Mouse (Mus musculus) common myeloid progenitor, adult 5-6 weeks (primary cell): Measurements from ENCODE around the gene Tmem121b. TPM values are rescaled to one million over a fixed set of nuclear protein-coding genes. Genes with fewer than 3 reads are reported as not detected.

Source experiments
- ATAC-seq: replicated peaks from 2 replicates; pipeline ENCODE4 v1.8.0; 2016; ENCODE audit warnings: low read depth, mild to moderate bottlenecking, moderate TSS enrichment, inconsistent platforms; ENCODE audit not compliant: poor library complexity, severe bottlenecking
- total RNA-seq: library from RNA; stranded (forward); fragments of 200-1000, 187-1606 nt; gene quantifications from 2 replicates; pipeline ENCODE4 v1.2.3, GENCODE M21; 2017

The Tmem121b gene
- total RNA-seq, 1 experiment from 2014 or later = 0.73 TPM

GRCm38 (mm10) chr6:120496544-120496943 is 2.9 kb upstream of the Tmem121b start:
- no peak for ATAC-seq

- ATAC-seq = peak; percentile 15; the same call in 1 of the 2 replicates
These were observed 871 bp downstream of the Tmem121b start for GRCm38 (mm10) chr6:120492499-120493373.

GRCm38 (mm10) chr6:120491862-120492498 is 1.6 kb downstream of the Tmem121b start:
- no peak for ATAC-seq

GRCm38 (mm10) chr6:120491064-120491463 is 2.5 kb downstream of the Tmem121b start:
- no peak for ATAC-seq

- ATAC-seq = no peak
These were observed 4.1 kb downstream of the Tmem121b start for GRCm38 (mm10) chr6:120489461-120489860.

- no peak for ATAC-seq
These were observed 5.0 kb downstream of the Tmem121b start for GRCm38 (mm10) chr6:120488647-120489046.

- peak; percentile 60 for ATAC-seq
These were observed 7.5 kb downstream of the Tmem121b start for GRCm38 (mm10) chr6:120486051-120486510.

- ATAC-seq = peak; percentile 19
These were observed 8.6 kb downstream of the Tmem121b start for GRCm38 (mm10) chr6:120485038-120485437.

- peak; percentile 19; the same call in 1 of the 2 replicates for ATAC-seq
These were observed 10.4 kb downstream of the Tmem121b start for GRCm38 (mm10) chr6:120483211-120483626.

- ATAC-seq = no peak
These were observed 10.9 kb downstream of the Tmem121b start for GRCm38 (mm10) chr6:120482756-120483155.

- ATAC-seq = no peak
These were observed 11.6 kb downstream of the Tmem121b start for GRCm38 (mm10) chr6:120482021-120482420.

GRCm38 (mm10) chr6:120481538-120481937 is 12.1 kb downstream of the Tmem121b start:
- ATAC-seq = no peak

GRCm38 (mm10) chr6:120480361-120480760 is 13.2 kb downstream of the Tmem121b start:
- no peak for ATAC-seq

GRCm38 (mm10) chr6:120479302-120479701 is 14.3 kb downstream of the Tmem121b start:
- peak; percentile 80 for ATAC-seq

GRCm38 (mm10) chr6:120475288-120475687 is 18.3 kb downstream of the Tmem121b start:
- ATAC-seq = no peak

GRCm38 (mm10) chr6:120473427-120473826 is 20.2 kb downstream of the Tmem121b start:
- ATAC-seq = peak; percentile 81

GRCm38 (mm10) chr6:120472455-120473140 is 21.0 kb downstream of the Tmem121b start:
- no peak for ATAC-seq

- peak; percentile 19 for ATAC-seq
These were observed 21.6 kb downstream of the Tmem121b start for GRCm38 (mm10) chr6:120471991-120472441.

GRCm38 (mm10) chr6:120470666-120471065 is 22.9 kb downstream of the Tmem121b start:
- ATAC-seq = peak; percentile 39

- no peak for ATAC-seq
These were observed 23.8 kb downstream of the Tmem121b start for GRCm38 (mm10) chr6:120469770-120470169.
